Mouse (Mus musculus) intestine, embryonic 14.5 days (tissue): ENCODE measurements at regions not wholly inside any gene's neighbourhood (a gene's known extent, or its start where the extent isn't known, plus 50 kb on each side); places are given as distances from the start of the nearest gene placed in this dataset.

ENCODE experiments used
- ATAC-seq: fragments of 200-750 bp; cut with Nextera tagmentation; replicated peaks from 2 replicates; pipeline ENCODE4 v1.8.0; 2017; ENCODE audit warnings: low read depth, moderate number of reproducible peaks, moderate TSS enrichment, moderate library complexity; ENCODE audit not compliant: low FRiP score, low TSS enrichment
- DNase-seq: peaks from one replicate; pipeline ENCODE4 v3.0.0-alpha.2; 2018; ENCODE audit warnings: low spot score
- H3K27ac ChIP-seq: fragments of 300-500 bp; sonication (generic); 2 replicates; pipeline ENCODE4 v1.5.1; 2014; ENCODE audit warnings: low read depth, mild to moderate bottlenecking, control low read depth
- H3K27me3 ChIP-seq: fragments of 300-500 bp; sonication (generic); replicated peaks from 2 replicates; pipeline ENCODE4 v1.6.1; 2014; ENCODE audit warnings: low read length, control low read depth; ENCODE audit not compliant: control insufficient read depth, insufficient read depth
- H3K36me3 ChIP-seq: fragments of 300-500 bp; sonication (generic); 2 replicates; pipeline ENCODE4 v1.6.1; 2014; ENCODE audit warnings: low read length, control low read depth; ENCODE audit not compliant: control insufficient read depth, insufficient read depth
- H3K4me1 ChIP-seq: fragments of 300-500 bp; sonication (generic); replicated peaks from 2 replicates; pipeline ENCODE4 v1.6.1; 2014; ENCODE audit warnings: low read length, control low read depth, mixed read lengths; ENCODE audit not compliant: control insufficient read depth, insufficient read depth
- H3K4me2 ChIP-seq: fragments of 300-500 bp; sonication (generic); 2 replicates; pipeline ENCODE4 v1.6.1; 2014; ENCODE audit warnings: low read length
- H3K4me3 ChIP-seq: fragments of 300-500 bp; sonication (generic); 2 replicates; pipeline ENCODE4 v1.5.1; 2014; ENCODE audit warnings: low read depth, low read length, control low read depth, mixed read lengths
- H3K9ac ChIP-seq: fragments of 300-500 bp; sonication (generic); 2 replicates; pipeline ENCODE4 v1.6.1; 2014; ENCODE audit warnings: mild to moderate bottlenecking, low read length
- H3K9me3 ChIP-seq: fragments of 300-500 bp; sonication (generic); 2 replicates; pipeline ENCODE4 v1.6.1; 2016; ENCODE audit warnings: low read length, control low read depth; ENCODE audit not compliant: control insufficient read depth
- WGBS: fragments of 180-500 bp; shearing (Covaris S2); extraction: QIAGEN DNeasy Blood & Tissue Kit; methylation state at CpG from one replicate; pipeline ENCODE4 v1.1.7; 2014; 5-methylcytosine and 5-hydroxymethylcytosine counted together

- Histone ChIP-seq H3K4me3 (no peak overlapping the region), H3K9me3 (no peaks in the 10 kb centered on the region), H3K9ac (no peak overlapping the region), H3K27me3 (no peaks in the 10 kb centered on the region), H3K4me2 (no peak overlapping the region), H3K4me1 (no peaks in the 10 kb centered on the region; the same call in 1 of the 2 replicates), H3K27ac (no peak overlapping the region), H3K36me3 (no peaks in the 10 kb centered on the region)
- DNase-seq (no peak), ATAC-seq (no peak)
- 49% methylated on average over 6 of the region's 6 CpGs for WGBS
Measured at GRCm38 (mm10) chr1:80023518-80024095, 162.6 kb upstream of the Serpine2 start.

- Histone ChIP-seq H3K9me3 (no peaks in the 10 kb centered on the region), H3K4me3 (no peak overlapping the region), H3K36me3 (no peaks in the 10 kb centered on the region), H3K27me3 (no peaks in the 10 kb centered on the region), H3K4me1 (no peaks in the 10 kb centered on the region; the same call in 1 of the 2 replicates), H3K4me2 (no peak overlapping the region), H3K9ac (no peak overlapping the region), H3K27ac (no peak overlapping the region)
- ATAC-seq, result no peak
- 74% methylated on average over 3 of the region's 3 CpGs for WGBS
- DNase-seq, result no peak
Measured at GRCm38 (mm10) chr1:80021866-80022265, 160.9 kb upstream of the Serpine2 start.

- 71% methylated on average over 11 of the region's 11 CpGs for WGBS
- Histone ChIP-seq H3K27me3 (no peaks in the 10 kb centered on the region), H3K4me2 (no peak overlapping the region), H3K9ac (no peak overlapping the region), H3K9me3 (no peaks in the 10 kb centered on the region), H3K27ac (no peak overlapping the region), H3K4me1 (no peaks in the 10 kb centered on the region; the same call in 1 of the 2 replicates), H3K36me3 (no peaks in the 10 kb centered on the region), H3K4me3 (no peak overlapping the region)
- DNase-seq (no peak), ATAC-seq (no peak)
Measured at GRCm38 (mm10) chr1:80018391-80019065, 157.5 kb upstream of the Serpine2 start.

- H3K4me1 ChIP-seq, result no peaks in the 10 kb centered on the region
- H3K36me3 ChIP-seq, result no peaks in the 10 kb centered on the region
- H3K9ac ChIP-seq, result no peak overlapping the region
- H3K4me2 ChIP-seq, result no peak overlapping the region
- H3K27me3 ChIP-seq, result no peaks in the 10 kb centered on the region
- ATAC-seq (no peak), DNase-seq (no peak)
- no peak overlapping the region for H3K4me3 ChIP-seq
- no peaks in the 10 kb centered on the region for H3K9me3 ChIP-seq
- 89% methylated on average over 5 of the region's 5 CpGs for WGBS
- no peak overlapping the region for H3K27ac ChIP-seq
Measured at GRCm38 (mm10) chr1:80015474-80015873, 154.5 kb upstream of the Serpine2 start.

- H3K27me3 ChIP-seq, result no peaks in the 10 kb centered on the region
- no peak overlapping the region for H3K4me3 ChIP-seq
- H3K9me3 ChIP-seq, result no peaks in the 10 kb centered on the region
- H3K4me1 ChIP-seq, result no peaks in the 10 kb centered on the region
- no peak overlapping the region for H3K27ac ChIP-seq
- WGBS, result 75% methylated on average over 2 of the region's 2 CpGs
- ATAC-seq, result no peak
- H3K4me2 ChIP-seq, result no peak overlapping the region
- no peak overlapping the region for H3K9ac ChIP-seq
- no peaks in the 10 kb centered on the region for H3K36me3 ChIP-seq
- DNase-seq, result no peak
Measured at GRCm38 (mm10) chr1:80014586-80014985, 153.6 kb upstream of the Serpine2 start.

GRCm38 (mm10) chr1:80010724-80011123 is 149.7 kb upstream of the Serpine2 start:
- ATAC-seq, result no peak

GRCm38 (mm10) chr1:79999081-79999480 is 138.1 kb upstream of the Serpine2 start:
- H3K4me2 ChIP-seq, result no peak overlapping the region
- WGBS, result 74% methylated on average over 11 of the region's 11 CpGs
- peaks cover 4% of the 10 kb centered on the region; the same call in 1 of the 2 replicates for H3K4me1 ChIP-seq
- no peaks in the 10 kb centered on the region for H3K36me3 ChIP-seq
- H3K4me3 ChIP-seq, result no peak overlapping the region
- DNase-seq (no peak), ATAC-seq (no peak)
- H3K27ac ChIP-seq, result no peak overlapping the region
- H3K9ac ChIP-seq, result no peak overlapping the region
- H3K27me3 ChIP-seq, result no peaks in the 10 kb centered on the region
- H3K9me3 ChIP-seq, result no peaks in the 10 kb centered on the region

More at GRCm38 (mm10) chr1:80010724-80011123, 149.7 kb upstream of the Serpine2 start:
- no peaks in the 10 kb centered on the region for H3K27me3 ChIP-seq
- 0 out of 2 replicates have a peak overlapping the region, but pooled peaks have one; percentile 0 for H3K27ac ChIP-seq
- 38% methylated on average over 4 of the region's 4 CpGs for whole genome bisulfite sequencing
- H3K36me3 ChIP-seq, result no peaks in the 10 kb centered on the region
- H3K4me3 ChIP-seq, result no peak overlapping the region
- no peak overlapping the region for H3K4me2 ChIP-seq
- no peaks in the 10 kb centered on the region for H3K9me3 ChIP-seq
- DNase-seq, result no peak
- H3K4me1 ChIP-seq, result no peaks in the 10 kb centered on the region
- no peak overlapping the region for H3K9ac ChIP-seq

- no peak overlapping the region for H3K4me3 ChIP-seq
Measured at GRCm38 (mm10) chr1:79997911-79998310, 136.9 kb upstream of the Serpine2 start.

GRCm38 (mm10) chr1:79997456-79997855 is 136.5 kb upstream of the Serpine2 start:
- Histone ChIP-seq H3K4me3 (no peak overlapping the region), H3K4me1 (peaks cover 4% of the 10 kb centered on the region; the same call in 1 of the 2 replicates), H3K36me3 (no peaks in the 10 kb centered on the region), H3K27ac (no peak overlapping the region), H3K9me3 (no peaks in the 10 kb centered on the region), H3K9ac (no peak overlapping the region), H3K4me2 (no peak overlapping the region), H3K27me3 (no peaks in the 10 kb centered on the region)
- no peak for ATAC-seq
- no peak for DNase-seq
- WGBS, result 93% methylated on average over 6 of the region's 6 CpGs

More at GRCm38 (mm10) chr1:79997911-79998310, 136.9 kb upstream of the Serpine2 start:
- WGBS, result 89% methylated on average over 10 of the region's 10 CpGs
- Histone ChIP-seq H3K9ac (no peak overlapping the region), H3K9me3 (no peaks in the 10 kb centered on the region), H3K27ac (no peak overlapping the region), H3K27me3 (no peaks in the 10 kb centered on the region), H3K4me2 (no peak overlapping the region), H3K4me1 (peaks cover 4% of the 10 kb centered on the region; the same call in 1 of the 2 replicates), H3K36me3 (no peaks in the 10 kb centered on the region)
- no peak for ATAC-seq
- DNase-seq, result no peak
